Mouse (Mus musculus) large intestine, adult 2 months (tissue): ENCODE results near the gene Klhl6. TPM values are rescaled to one million over a fixed set of nuclear protein-coding genes. Genes with fewer than 3 reads are reported as not detected.
"Not testable (repeated sequence)": the region's sequence is repeated elsewhere in the genome, so short reads cannot be mapped to it uniquely, and the experiment has no call there.

ENCODE experiments used
- DNase-seq: peaks from one replicate; pipeline ENCODE4 v3.0.0-alpha.2; 2012; ENCODE audit warnings: low read depth, low spot score
- WGBS: fragments of 180-500 bp; shearing (Covaris S2); methylation state at CpG from one replicate; pipeline ENCODE4 v1.1.7; 2018; 5-methylcytosine and 5-hydroxymethylcytosine counted together
- polyA plus RNA-seq: library from polyadenylated mRNA; depleted of rRNA; stranded (reverse); fragments of >200 nt; gene quantifications from 2 replicates; pipeline ENCODE4 v1.2.3, GENCODE M21; 2012; rRNA removed

Gene Klhl6
- polyA plus RNA-seq = 5.8 and 6.4 TPM in 2 replicates

GRCm38 (mm10) chr16:19982537-19983257, at the start of gene Klhl6:
Klhl6 (minus strand) TSS chr16:19983037.
- no peak for DNase-seq
- WGBS = 55% methylated on average over 14 of the region's 14 CpGs

GRCm38 (mm10) chr16:20027241-20027640, 44.4 kb upstream of the Klhl6 start:
- DNase-seq = not testable (repeated sequence)
- 78% methylated on average over 3 of the region's 4 CpGs for WGBS

GRCm38 (mm10) chr16:20022821-20023220, 40.0 kb upstream of the Klhl6 start:
- WGBS = 82% methylated on average over 1 of the region's 1 CpGs
- no peak for DNase-seq

GRCm38 (mm10) chr16:20021848-20022247, 39.0 kb upstream of the Klhl6 start:
- no peak for DNase-seq

GRCm38 (mm10) chr16:20012647-20013046, 29.8 kb upstream of the Klhl6 start:
- DNase-seq = no peak

More at GRCm38 (mm10) chr16:20021848-20022247, 39.0 kb upstream of the Klhl6 start:
- WGBS = 62% methylated on average over 2 of the region's 2 CpGs

- no peak for DNase-seq
- WGBS = 79% methylated on average over 1 of the region's 1 CpGs
These were observed 23.2 kb upstream of the Klhl6 start for GRCm38 (mm10) chr16:20006066-20006465.

GRCm38 (mm10) chr16:20000286-20000685, 17.4 kb upstream of the Klhl6 start:
- 91% methylated on average over 8 of the region's 8 CpGs for WGBS
- DNase-seq = not testable (repeated sequence)

- WGBS = 91% methylated on average over 7 of the region's 7 CpGs
- DNase-seq = no peak
These were observed 14.8 kb upstream of the Klhl6 start for GRCm38 (mm10) chr16:19997616-19998015.

- DNase-seq = not testable (repeated sequence)
- WGBS = 24% methylated on average over 6 of the region's 6 CpGs
These were observed 14.1 kb upstream of the Klhl6 start for GRCm38 (mm10) chr16:19996913-19997312.

- no peak for DNase-seq
These were observed 13.0 kb upstream of the Klhl6 start for GRCm38 (mm10) chr16:19995818-19996217.

- WGBS = 91% methylated on average over 3 of the region's 3 CpGs
- DNase-seq = no peak
These were observed 10.4 kb upstream of the Klhl6 start for GRCm38 (mm10) chr16:19993278-19993677.

GRCm38 (mm10) chr16:19990536-19990935, 7.7 kb upstream of the Klhl6 start:
- DNase-seq = no peak

- DNase-seq = no peak
These were observed 4.8 kb upstream of the Klhl6 start for GRCm38 (mm10) chr16:19987589-19987988.

GRCm38 (mm10) chr16:19984884-19985643, 2.2 kb upstream of the Klhl6 start:
- no peak for DNase-seq
- 79% methylated on average over 2 of the region's 2 CpGs for WGBS

More at GRCm38 (mm10) chr16:19987589-19987988, 4.8 kb upstream of the Klhl6 start:
- WGBS = 92% methylated on average over 2 of the region's 2 CpGs

- 86% methylated on average over 4 of the region's 4 CpGs for WGBS
- DNase-seq = no peak
These were observed 722 bp upstream of the Klhl6 start for GRCm38 (mm10) chr16:19983559-19983958.

GRCm38 (mm10) chr16:19981684-19982083, 1.2 kb downstream of the Klhl6 start:
- 78% methylated on average over 2 of the region's 2 CpGs for WGBS
- no peak for DNase-seq

GRCm38 (mm10) chr16:19981006-19981405, 1.8 kb downstream of the Klhl6 start:
- 92% methylated on average over 3 of the region's 3 CpGs for WGBS
- DNase-seq = no peak

- WGBS = 42% methylated on average over 2 of the region's 2 CpGs
- no peak for DNase-seq
These were observed 3.1 kb downstream of the Klhl6 start for GRCm38 (mm10) chr16:19979755-19980154.

- 70% methylated on average over 5 of the region's 5 CpGs for WGBS
- no peak for DNase-seq
These were observed 5.6 kb downstream of the Klhl6 start for GRCm38 (mm10) chr16:19977282-19977681.

- WGBS = 38% methylated on average over 4 of the region's 4 CpGs
These were observed 6.0 kb downstream of the Klhl6 start for GRCm38 (mm10) chr16:19976825-19977224.

GRCm38 (mm10) chr16:19975432-19975831, 7.4 kb downstream of the Klhl6 start:
- 63% methylated on average over 4 of the region's 4 CpGs for WGBS
- DNase-seq = no peak

More at GRCm38 (mm10) chr16:19976825-19977224, 6.0 kb downstream of the Klhl6 start:
- DNase-seq = no peak
